Mouse (Mus musculus) myocyte (in vitro differentiated cells): ENCODE data around the gene Ndufs8.

Experiments used
- CEBPB ChIP-seq: IDR thresholded peaks from 2 replicates; pipeline ENCODE4 v1.6.1; 2011; ENCODE audit warnings: mild to moderate bottlenecking, moderate library complexity; ENCODE audit not compliant: poor library complexity, insufficient read depth, severe bottlenecking
- E2F4 ChIP-seq: IDR thresholded peaks from one replicate; pipeline ENCODE4 v1.6.1; 2011; ENCODE audit warnings: mild to moderate bottlenecking, control low read depth, moderate library complexity; ENCODE audit not compliant: insufficient read depth
- MAX ChIP-seq: IDR thresholded peaks from one replicate; pipeline ENCODE4 v1.6.1; 2011; ENCODE audit warnings: low read depth, mild to moderate bottlenecking, control low read depth
- MYOG ChIP-seq, 3 experiments: IDR thresholded peaks; one replicate each; pipeline ENCODE4 v1.6.1; 2011; ENCODE audit warnings: control low read depth in 2 of 3, low read depth in 2 of 3, mild to moderate bottlenecking in 2 of 3; ENCODE audit not compliant: insufficient read length in 2 of 3, control insufficient read depth in 1 of 3, insufficient read depth in 1 of 3
- POLR2A ChIP-seq: IDR thresholded peaks from one replicate; pipeline ENCODE4 v1.6.1; 2011; ENCODE audit warnings: low read depth, mild to moderate bottlenecking, control low read depth, moderate library complexity; ENCODE audit not compliant: insufficient read length
- POLR2AphosphoS2 ChIP-seq: IDR thresholded peaks from one replicate; pipeline ENCODE4 v1.6.1; 2011; ENCODE audit warnings: low read depth, control low read depth; ENCODE audit not compliant: insufficient read length
- REST ChIP-seq: IDR thresholded peaks from one replicate; pipeline ENCODE4 v1.6.1; 2011; ENCODE audit warnings: mild to moderate bottlenecking, control low read depth, moderate library complexity; ENCODE audit not compliant: insufficient read depth, insufficient read length
- TCF12 ChIP-seq: IDR thresholded peaks from one replicate; pipeline ENCODE4 v1.6.1; 2011; ENCODE audit warnings: mild to moderate bottlenecking, control low read depth; ENCODE audit not compliant: poor library complexity, insufficient read depth, severe bottlenecking
- USF1 ChIP-seq: IDR thresholded peaks from one replicate; pipeline ENCODE4 v1.6.1; 2011; ENCODE audit warnings: low read depth, mild to moderate bottlenecking, control low read depth, moderate library complexity

DNA sequence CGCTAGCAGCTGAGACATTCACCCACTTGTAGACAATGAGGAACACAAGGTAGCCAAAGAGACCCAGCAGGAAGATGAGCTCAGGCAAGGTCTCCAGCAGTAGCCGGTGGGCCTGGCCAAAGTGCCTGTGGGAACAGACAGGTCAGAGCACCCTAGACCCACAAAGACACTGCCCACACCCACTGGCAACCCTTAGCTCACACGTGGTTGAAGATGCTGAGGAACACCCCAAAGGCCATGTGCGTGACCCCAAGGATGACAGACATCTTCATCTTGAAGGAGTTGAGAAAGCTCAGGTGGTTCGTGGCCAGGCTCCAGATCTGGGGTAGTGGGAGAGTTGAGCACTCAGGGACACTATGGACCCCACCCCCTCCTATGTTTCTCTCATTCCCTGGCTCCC, 15.0 kb downstream of the Ndufs8 start:
- TF ChIP-seq MAX (no peak), POLR2A (peak; percentile 1), POLR2AphosphoS2 (peak; percentile 75), MYOG (IDR thresholded peaks at IDR 0.05; ENCODE audit: control insufficient read depth in 1 of 3, insufficient read depth in 1 of 3, insufficient read length in 2 of 3, low read depth in 2 of 3) (no peak), E2F4 (no peak), TCF12 (no peak), USF1 (no peak), CEBPB (no peak), REST (no peak)
